19 mouse cellular contexts compared by ENCODE assay signal in the genomic region with DNA sequence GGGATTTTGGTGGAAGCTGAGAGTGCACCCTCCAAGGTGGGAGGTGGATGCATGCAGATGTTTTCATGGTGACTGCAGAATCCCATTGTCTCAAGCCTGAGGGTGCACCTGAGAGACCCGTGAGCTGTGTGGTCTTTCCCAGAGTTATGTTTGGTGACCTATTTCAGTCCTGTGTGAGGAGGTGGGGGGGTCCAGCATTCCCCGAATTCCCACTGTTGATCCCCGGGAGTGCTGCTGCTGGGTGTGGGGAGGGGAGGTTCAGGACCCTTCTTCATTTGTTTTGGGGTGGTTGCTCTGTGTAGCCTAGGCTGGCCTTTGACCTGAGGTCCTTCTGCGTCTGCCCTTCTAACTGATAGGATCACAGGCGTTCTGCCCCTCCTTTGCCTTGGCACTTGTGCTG. TPM values are rescaled to one million over a fixed set of nuclear protein-coding genes. Genes with fewer than 3 reads are reported as not detected.
A peak's percentile ranks its signal among the peaks of the same experiment; 100 is the strongest.
DNase-seq lines count a peak whose midpoint lies in the region; ATAC-seq and TF ChIP-seq lines count a peak whose summit lies in the region.
"Had no signal": no experiment of that assay in that cellular context is flagged by ENCODE, and none has a peak within 500 bp of the region (broad histone marks: within the 10 kb centered on the region; RNA-seq: fewer than 3 reads in every experiment).

No protein-coding gene starts in this region.

- peaks cover 39% of the 10 kb centered on the region for H3K36me3 ChIP-seq in heart, embryonic 10.5 days
- H3K36me3 ChIP-seq in embryonic facial prominence, embryonic 10.5 days (replicated peaks): peaks cover 39% of the 10 kb centered on the region
- peaks cover 24% of the 10 kb centered on the region for H3K36me3 ChIP-seq in hindbrain, postnatal 0 days (ENCODE audit: insufficient read depth, low read length)
- peaks cover 23% of the 10 kb centered on the region for H3K36me3 ChIP-seq in midbrain, embryonic 14.5 days (ENCODE audit: control insufficient read depth, insufficient read depth, low read length)

- peak overlapping the region; percentile 24 for H3K4me2 ChIP-seq in hindbrain, postnatal 0 days (ENCODE audit: low read depth, low read length)
- H3K4me2 ChIP-seq in midbrain, embryonic 14.5 days (ENCODE audit: low read length): peak overlapping the region; percentile 19; the same call in 1 of the 2 replicates
- H3K4me2 ChIP-seq: liver, embryonic 12.5 days had no signal

- peaks cover 30% of the 10 kb centered on the region for H3K4me1 ChIP-seq in heart, embryonic 10.5 days
- peaks cover 23% of the 10 kb centered on the region for H3K4me1 ChIP-seq in embryonic facial prominence, embryonic 10.5 days
- peaks cover 6% of the 10 kb centered on the region; the same call in 1 of the 2 replicates for H3K4me1 ChIP-seq in hindbrain, postnatal 0 days (ENCODE audit: insufficient read depth, low read length)
- peaks cover 25% of the 10 kb centered on the region for H3K4me1 ChIP-seq in midbrain, embryonic 14.5 days (ENCODE audit: control insufficient read depth, insufficient read depth, low read length)

- 67% methylated on average over 5 of the region's 5 CpGs for WGBS in heart, embryonic 10.5 days
- WGBS in embryonic facial prominence, embryonic 10.5 days: 73% methylated on average over 5 of the region's 5 CpGs
- 71% methylated on average over 5 of the region's 5 CpGs for WGBS in hindbrain, postnatal 0 days
- whole genome bisulfite sequencing in midbrain, embryonic 14.5 days: 75% methylated on average over 5 of the region's 5 CpGs

- no peak for ATAC-seq in hindbrain, postnatal 0 days
- no peak for ATAC-seq in midbrain, embryonic 14.5 days (ENCODE audit: low FRiP score, low TSS enrichment)
- ATAC-seq: liver, embryonic 12.5 days had no signal

- H3K27me3 ChIP-seq in heart, embryonic 10.5 days (ENCODE audit: insufficient read depth, poor library complexity, severe bottlenecking): no peaks in the 10 kb centered on the region
- no peaks in the 10 kb centered on the region for H3K27me3 ChIP-seq in embryonic facial prominence, embryonic 10.5 days (replicated peaks; ENCODE audit: low read depth, poor library complexity, severe bottlenecking)
- no peaks in the 10 kb centered on the region for H3K27me3 ChIP-seq in hindbrain, postnatal 0 days (ENCODE audit: insufficient read depth, low read length)
- H3K27me3 ChIP-seq in midbrain, embryonic 14.5 days (ENCODE audit: control insufficient read depth, insufficient read depth, low read length): no peaks in the 10 kb centered on the region
- H3K27me3 ChIP-seq: liver, embryonic 12.5 days had no signal

- 0 out of 2 replicates have a peak overlapping the region, but pooled peaks have one; percentile 69 for H3K27ac ChIP-seq in heart, embryonic 10.5 days
- peak overlapping the region; percentile 30 for H3K27ac ChIP-seq in embryonic facial prominence, embryonic 10.5 days (replicated peaks)
- H3K27ac ChIP-seq in hindbrain, postnatal 0 days: peak overlapping the region; percentile 81; the same call in 1 of the 2 replicates
- no peak overlapping the region for H3K27ac ChIP-seq in midbrain, embryonic 14.5 days (replicated peaks; ENCODE audit: low read depth, low read length)
- H3K27ac ChIP-seq: liver, embryonic 12.5 days had no signal

- intact Hi-C loops in heart, postnatal 36 days (cut with DNase I): loop anchor here (2.0 kb wide), 1 partner anchor 43 kb away; no protein-coding TSS in a partner anchor

- DNase-seq in heart, embryonic 10.5 days (ENCODE audit: low spot score): no peak
- no peak for DNase-seq in heart, postnatal 36 days
- no peak for DNase-seq in embryonic facial prominence, embryonic 10.5 days (ENCODE audit: low spot score)
- DNase-seq in hindbrain, postnatal 0 days (ENCODE audit: low spot score): no peak
- DNase-seq in midbrain, embryonic 14.5 days: no peak
- no peak for DNase-seq in cerebellum, postnatal 25 days
- DNase-seq in kidney, postnatal 14 days: no peak
- DNase-seq in gastrocnemius, adult 8-10 months (ENCODE audit: low spot score in 2 of 2): no peak
- DNase-seq: B cell, adult 2 months; cerebellum, adult 8-10 months; kidney, postnatal 10 days; lung, postnatal 4 days; right cerebral cortex, postnatal 25 days had no signal

- no peak overlapping the region for H3K4me3 ChIP-seq in heart, embryonic 10.5 days
- H3K4me3 ChIP-seq in embryonic facial prominence, embryonic 10.5 days: no peak overlapping the region
- H3K4me3 ChIP-seq in hindbrain, postnatal 0 days (ENCODE audit: low read length): no peak overlapping the region
- H3K4me3 ChIP-seq in midbrain, embryonic 14.5 days (replicated peaks; ENCODE audit: low read depth, low read length): no peak overlapping the region
- H3K4me3 ChIP-seq: liver, embryonic 12.5 days had no signal

- no peaks in the 10 kb centered on the region for H3K9me3 ChIP-seq in heart, embryonic 10.5 days
- no peaks in the 10 kb centered on the region for H3K9me3 ChIP-seq in embryonic facial prominence, embryonic 10.5 days
- H3K9me3 ChIP-seq in hindbrain, postnatal 0 days (ENCODE audit: low read length): no peaks in the 10 kb centered on the region
- no peaks in the 10 kb centered on the region for H3K9me3 ChIP-seq in midbrain, embryonic 14.5 days (ENCODE audit: control insufficient read depth, low read length)
- H3K9me3 ChIP-seq: liver, embryonic 12.5 days had no signal

- no peak overlapping the region; the same call in 1 of the 2 replicates for H3K9ac ChIP-seq in hindbrain, postnatal 0 days (replicated peaks; ENCODE audit: low read length)
- no peak overlapping the region for H3K9ac ChIP-seq in midbrain, embryonic 14.5 days (replicated peaks; ENCODE audit: low read length)
- H3K9ac ChIP-seq: liver, embryonic 12.5 days had no signal

- no peak for TF ChIP-seq CTCF in hindbrain, postnatal 0 days (IDR thresholded peaks at IDR 0.05; ENCODE audit: low read depth)

RNA-seq across cellular contexts. Expression of gene Fam118a, which starts 15.0 kb away (rescaled TPM):
- polyA plus RNA-seq in heart, embryonic 10.5 days (2016; fragmentation: Nextera tagmentation; extraction: Ambion mirVana): 18.0 and 22.6 TPM in 2 replicates
- 1 to 10 TPM; 7.1 to 7.2 TPM for total RNA-seq in heart, postnatal 36 days (2021)
- polyA plus RNA-seq in embryonic facial prominence, embryonic 10.5 days (2016; fragmentation: Nextera tagmentation; extraction: Ambion mirVana): 27.0 and 29.8 TPM in 2 replicates
- total RNA-seq in hindbrain, postnatal 0 days (2014; rRNA removed): 16.0 and 18.2 TPM in 2 replicates
- polyA plus RNA-seq in hindbrain, postnatal 0 days (2015; fragmentation: Nextera tagmentation; extraction: Ambion mirVana): 29.0 and 30.3 TPM in 2 replicates
- polyA plus RNA-seq in midbrain, embryonic 14.5 days (2014; fragmentation: Nextera tagmentation; extraction: Ambion mirVana): 24.1 and 28.0 TPM in 2 replicates
- total RNA-seq in gastrocnemius, adult 8-10 months (2022): 1 to 10 TPM; 4.3 to 6.2 (median 5.2) TPM

RNA-seq across cellular contexts. Expression of gene Upk3a, which starts 26.8 kb away (rescaled TPM):
- 0.24 TPM in 1 of 2 replicates, not detected in the other for polyA plus RNA-seq in heart, embryonic 10.5 days (2016; fragmentation: Nextera tagmentation; extraction: Ambion mirVana)
- total RNA-seq in heart, postnatal 36 days (2021): not detected
- not detected in 2 replicates for polyA plus RNA-seq in embryonic facial prominence, embryonic 10.5 days (2016; fragmentation: Nextera tagmentation; extraction: Ambion mirVana)
- total RNA-seq in hindbrain, postnatal 0 days (2014; rRNA removed): 1.0 and 6.5 TPM in 2 replicates
- 2.2 and 2.6 TPM in 2 replicates for polyA plus RNA-seq in hindbrain, postnatal 0 days (2015; fragmentation: Nextera tagmentation; extraction: Ambion mirVana)
- 0.33 and 0.40 TPM in 2 replicates for polyA plus RNA-seq in midbrain, embryonic 14.5 days (2014; fragmentation: Nextera tagmentation; extraction: Ambion mirVana)
- total RNA-seq in gastrocnemius, adult 8-10 months (2022): not detected
- total RNA-seq: layer of hippocampus, postnatal 25 days; MEL; neutrophil, adult 5-6 weeks had no signal
- polyA plus RNA-seq: activated CD4-positive, CD25-positive, alpha-beta regulatory T cell, adult 4 months; heart, embryonic 14.5 days; liver, embryonic 12.5 days had no signal

RNA-seq across cellular contexts. Expression of gene 5031439G07Rik, which starts 55.4 kb away (rescaled TPM):
- polyA plus RNA-seq in heart, embryonic 10.5 days (2016; fragmentation: Nextera tagmentation; extraction: Ambion mirVana): 3.9 and 6.4 TPM in 2 replicates
- total RNA-seq in heart, postnatal 36 days (2021): 10 to 100 TPM; 25.7 to 29.2 TPM
- 8.3 and 9.3 TPM in 2 replicates for polyA plus RNA-seq in embryonic facial prominence, embryonic 10.5 days (2016; fragmentation: Nextera tagmentation; extraction: Ambion mirVana)
- total RNA-seq in hindbrain, postnatal 0 days (2014; rRNA removed): 123 and 127 TPM in 2 replicates
- polyA plus RNA-seq in hindbrain, postnatal 0 days (2015; fragmentation: Nextera tagmentation; extraction: Ambion mirVana): 23.0 and 23.6 TPM in 2 replicates
- 22.0 and 23.2 TPM in 2 replicates for polyA plus RNA-seq in midbrain, embryonic 14.5 days (2014; fragmentation: Nextera tagmentation; extraction: Ambion mirVana)
- total RNA-seq in gastrocnemius, adult 8-10 months (2022): 100 to 1,000 TPM; 103 to 132 (median 110) TPM
